11 mouse cellular contexts compared by ENCODE assay signal in genomic region chr4:154673986-154674385, GRCm38 (mm10). TPM values are rescaled to one million over a fixed set of nuclear protein-coding genes. Genes with fewer than 3 reads are reported as not detected.
"Had no signal": no experiment of that assay in that cellular context is flagged by ENCODE, and none has a peak within 500 bp of the region (broad histone marks: within the 10 kb centered on the region; RNA-seq: fewer than 3 reads in every experiment).

No protein-coding gene starts in this region.

- H3K27ac ChIP-seq: kidney, postnatal 0 days; limb, embryonic 15.5 days; liver, embryonic 12.5 days; midbrain, embryonic 12.5 days; stomach, postnatal 0 days had no signal

- H3K9me3 ChIP-seq: limb, embryonic 15.5 days; liver, embryonic 12.5 days; midbrain, embryonic 12.5 days had no signal

- H3K36me3 ChIP-seq: limb, embryonic 15.5 days; liver, embryonic 12.5 days; midbrain, embryonic 12.5 days had no signal

- H3K4me3 ChIP-seq: limb, embryonic 15.5 days; liver, embryonic 12.5 days; midbrain, embryonic 12.5 days had no signal

- ATAC-seq: intestine, postnatal 0 days; liver, embryonic 12.5 days; midbrain, embryonic 16.5 days had no signal

- H3K4me1 ChIP-seq: liver, embryonic 12.5 days had no signal

- H3K9ac ChIP-seq: limb, embryonic 15.5 days; liver, embryonic 12.5 days; lung, embryonic 14.5 days; midbrain, embryonic 12.5 days had no signal

- H3K4me2 ChIP-seq: liver, embryonic 12.5 days had no signal

- DNase-seq: thymus, adult 18-20 months had no signal

RNA-seq across cellular contexts. Expression of gene Actrt2, which starts 6.3 kb away (rescaled TPM):
- polyA plus RNA-seq: intestine, postnatal 0 days; kidney, postnatal 0 days; limb, embryonic 15.5 days; liver, embryonic 12.5 days; liver, embryonic 16.5 days; lung, embryonic 14.5 days; midbrain, embryonic 12.5 days; midbrain, embryonic 16.5 days; neural tube, embryonic 14.5 days; stomach, postnatal 0 days had no signal
